Mouse (Mus musculus) adrenal gland, postnatal 25 days (tissue): ENCODE data around the gene Gm12355. TPM values are rescaled to one million over a fixed set of nuclear protein-coding genes. Genes with fewer than 3 reads are reported as not detected.

ENCODE experiments used
- DNase-seq: peaks from one replicate; pipeline ENCODE4 v3.0.0; 2021; ENCODE audit warnings: mixed read lengths
- total RNA-seq: library from RNA; stranded (reverse); gene quantifications from 2 replicates; pipeline ENCODE4 v1.2.3, GENCODE M21; 2021

Gene Gm12355
- total RNA-seq, 1 experiment from 2014 or later, result 13.5 TPM

DNA sequence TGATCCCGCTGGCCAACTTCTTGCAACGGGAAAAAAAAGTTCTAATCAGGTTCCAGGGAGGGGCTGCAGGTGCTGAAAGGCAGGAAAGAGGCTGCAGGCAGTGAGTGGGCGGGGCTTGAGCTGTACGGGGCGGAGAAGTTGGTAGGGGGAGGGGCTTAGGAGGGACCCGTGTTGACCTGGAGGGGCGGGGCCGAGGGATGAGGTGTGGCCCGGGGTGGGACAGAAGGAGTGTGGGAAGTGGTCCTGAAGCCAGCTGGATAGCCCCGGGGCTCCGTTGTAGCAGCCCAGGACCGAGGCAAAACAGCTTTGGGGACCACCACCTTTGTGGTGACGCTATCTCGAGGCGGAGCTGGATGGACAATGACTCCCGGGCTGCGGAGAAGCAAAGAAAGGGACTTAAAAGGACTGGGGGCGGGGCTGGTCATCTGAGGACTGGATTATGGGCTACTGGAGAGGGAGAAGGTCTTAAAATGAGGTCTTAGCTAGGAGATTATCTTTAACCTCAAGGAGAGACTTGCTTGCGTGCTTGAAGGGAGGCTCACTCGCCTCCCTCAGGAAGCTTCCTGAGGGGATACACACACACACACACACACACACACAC is 23.3 kb downstream of the Gm12355 start:
- no peak for DNase-seq

DNA sequence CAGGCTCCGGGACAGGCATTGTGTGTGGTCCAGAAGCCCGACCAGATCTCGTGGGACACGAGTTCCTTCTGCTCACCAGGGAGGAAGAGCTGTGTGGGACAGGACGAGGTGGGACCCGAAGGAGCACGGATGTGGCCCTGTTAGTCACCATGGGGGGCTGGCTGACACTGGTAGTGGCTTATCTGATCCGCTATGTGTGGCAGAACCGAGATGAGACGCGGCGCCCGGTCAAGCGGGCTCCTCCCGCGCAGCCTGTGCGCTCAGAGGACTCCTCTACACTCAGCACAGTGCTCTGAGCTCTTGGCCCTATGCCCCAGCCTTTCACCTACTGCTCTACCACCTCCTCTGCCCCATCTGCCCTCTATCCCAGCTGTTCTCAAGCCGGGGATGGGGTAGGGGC is 26.2 kb downstream of the Gm12355 start:
- DNase-seq, result no peak

GRCm38 (mm10) chr11:98598851-98599290 is 26.6 kb downstream of the Gm12355 start:
- no peak for DNase-seq

- no peak for DNase-seq
Measured at GRCm38 (mm10) chr11:98597991-98598390, 27.5 kb downstream of the Gm12355 start, which contains the start of gene Lrrc3c. Lrrc3c (plus strand) TSS chr11:98598291.

GRCm38 (mm10) chr11:98597363-98597762 is 28.1 kb downstream of the Gm12355 start:
- DNase-seq, result peak; percentile 76

- DNase-seq, result no peak
Measured at GRCm38 (mm10) chr11:98595955-98596354, 29.5 kb downstream of the Gm12355 start.

- no peak for DNase-seq
Measured at GRCm38 (mm10) chr11:98595473-98595872, 30.0 kb downstream of the Gm12355 start.

DNA sequence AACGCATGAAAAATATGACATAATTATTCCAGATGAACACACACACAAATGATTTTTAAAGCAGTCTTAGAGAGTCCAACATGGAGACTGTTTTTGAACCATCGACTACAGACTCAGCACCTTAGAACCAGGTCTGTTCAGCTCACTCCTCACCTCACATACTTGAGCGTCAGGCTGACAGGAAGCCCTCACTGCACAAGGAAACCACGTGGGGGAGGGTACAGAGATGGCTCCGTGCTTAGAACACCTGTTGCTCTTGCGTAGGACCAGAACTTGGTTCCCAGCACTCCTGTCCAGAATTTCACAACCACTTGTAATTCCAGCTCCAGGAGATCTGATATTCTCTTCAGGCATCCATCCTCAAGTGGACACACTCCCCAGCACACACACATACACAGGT is 30.4 kb downstream of the Gm12355 start:
- DNase-seq, result no peak

DNA sequence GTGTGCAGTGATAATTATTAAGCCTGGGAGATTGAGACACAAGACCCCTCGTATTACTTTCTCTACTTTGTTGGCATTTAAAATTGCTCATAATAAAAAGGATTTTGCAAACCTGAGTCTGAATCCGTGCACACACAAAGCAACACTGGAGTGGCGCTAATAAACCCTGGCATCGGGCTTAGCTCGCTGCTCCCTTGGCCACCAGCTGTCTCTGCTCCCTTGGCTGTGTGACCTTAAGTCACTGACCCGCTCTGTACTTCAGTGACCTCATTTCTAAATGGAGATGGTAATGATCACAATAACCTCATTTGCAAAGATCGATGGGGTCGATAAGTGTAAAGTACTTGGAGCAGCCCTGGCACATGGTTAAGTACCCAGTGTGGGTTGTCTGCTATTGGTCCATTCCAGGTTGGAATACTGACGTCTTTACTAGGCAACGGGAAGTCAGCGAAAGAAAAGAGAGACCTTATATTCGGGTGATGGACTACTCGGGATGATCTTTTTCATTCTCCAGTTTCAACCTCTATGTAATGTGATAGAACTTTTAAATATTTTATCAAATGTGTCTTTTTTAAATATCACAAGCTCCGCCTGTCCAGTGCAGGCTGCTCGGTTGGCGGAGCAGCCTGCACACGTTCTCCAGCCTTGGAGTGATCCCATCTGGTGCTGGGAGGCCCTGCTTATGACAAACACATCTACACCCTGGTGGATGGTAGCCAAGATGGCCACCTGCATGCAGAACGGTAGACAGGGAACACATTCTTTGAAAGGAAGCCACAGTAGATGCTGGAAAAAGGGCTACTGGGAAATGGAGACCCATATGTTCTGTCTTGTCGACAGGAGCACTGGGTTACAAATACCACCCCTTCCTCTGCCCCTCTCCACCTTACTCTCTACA is 34.7 kb downstream of the Gm12355 start:
- no peak for DNase-seq

- DNase-seq, result no peak
Measured at GRCm38 (mm10) chr11:98589306-98589705, 36.2 kb downstream of the Gm12355 start.

- no peak for DNase-seq
Measured at GRCm38 (mm10) chr11:98588833-98589281, 36.6 kb downstream of the Gm12355 start.

- DNase-seq, result peak; percentile 78
Measured at GRCm38 (mm10) chr11:98587684-98588546, 37.5 kb downstream of the Gm12355 start.

DNA sequence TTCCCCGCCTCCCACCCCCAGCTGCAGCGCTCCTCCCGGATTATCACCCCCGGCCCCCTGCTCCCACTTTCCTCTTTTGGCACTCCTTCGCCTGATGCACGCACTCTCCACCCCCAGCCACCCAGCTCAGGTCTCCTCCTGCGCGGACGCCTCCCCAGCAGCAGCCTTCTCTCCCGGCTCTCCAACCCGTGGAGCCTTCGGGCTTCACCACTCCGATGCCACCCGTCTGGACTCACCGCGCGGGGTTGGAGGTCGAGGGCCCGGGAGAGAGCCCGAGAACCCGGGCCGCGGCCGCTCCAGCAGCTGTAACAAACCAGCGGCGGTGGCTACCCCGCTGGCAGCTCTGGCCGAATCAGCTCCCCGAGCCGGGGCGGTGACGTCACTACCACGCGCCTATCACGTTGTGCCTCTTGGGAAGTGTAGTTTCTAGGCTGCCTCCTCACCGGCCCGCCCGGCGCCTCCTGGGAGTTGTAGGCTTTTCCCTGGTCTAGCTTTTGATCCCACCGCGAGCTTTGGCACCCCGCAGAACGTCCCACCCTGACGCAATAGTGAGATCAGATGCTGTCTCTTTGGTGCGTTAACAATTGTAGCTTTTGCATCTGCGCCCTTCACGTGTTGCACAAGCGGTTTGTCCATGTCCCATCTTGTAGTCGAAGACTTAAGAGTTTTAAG is 38.4 kb downstream of the Gm12355 start, which contains the start of gene Ormdl3:
Gene Ormdl3 (minus strand): TSS at position 477 of the 672 bp plus-strand sequence.
- DNase-seq, result peak; percentile 99

DNA sequence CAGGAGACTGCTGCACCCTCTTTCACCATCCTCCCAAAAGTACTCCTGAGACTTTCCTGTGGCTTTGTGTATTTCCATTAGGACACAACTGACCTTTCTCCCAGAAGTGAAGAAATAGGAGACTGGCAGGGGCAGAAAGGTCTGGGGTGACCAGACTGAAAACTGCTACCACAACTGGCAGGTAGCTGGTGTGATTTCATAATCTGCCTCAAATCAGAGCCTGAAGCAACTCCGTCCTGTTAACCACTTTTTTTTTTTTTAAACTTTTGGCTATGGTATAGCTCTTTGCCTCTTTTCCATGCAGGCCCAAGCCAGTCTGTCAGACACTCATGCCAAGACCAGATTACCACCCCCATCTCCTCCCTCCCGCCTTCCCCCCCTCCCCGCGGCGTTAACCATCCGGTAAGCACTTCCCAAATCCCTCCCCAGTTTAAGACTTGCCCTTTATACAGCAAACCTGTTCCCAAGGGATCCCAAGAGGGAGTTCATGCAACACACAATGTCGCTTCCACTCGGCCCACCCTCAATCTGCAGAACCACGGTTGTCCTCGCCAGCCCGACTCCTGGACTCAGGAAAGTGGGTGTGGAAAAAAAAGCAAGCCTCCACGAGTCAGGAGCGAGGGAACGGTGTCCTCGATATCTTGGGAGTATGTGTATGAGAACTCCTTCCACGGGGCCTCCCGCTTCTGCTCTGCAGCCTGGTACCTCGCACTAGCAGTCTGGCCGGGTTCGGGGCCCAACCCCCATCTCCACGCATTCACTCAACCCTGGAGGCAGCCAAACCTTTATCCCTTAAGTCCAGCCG is 39.2 kb downstream of the Gm12355 start:
- peak; percentile 41 for DNase-seq

DNA sequence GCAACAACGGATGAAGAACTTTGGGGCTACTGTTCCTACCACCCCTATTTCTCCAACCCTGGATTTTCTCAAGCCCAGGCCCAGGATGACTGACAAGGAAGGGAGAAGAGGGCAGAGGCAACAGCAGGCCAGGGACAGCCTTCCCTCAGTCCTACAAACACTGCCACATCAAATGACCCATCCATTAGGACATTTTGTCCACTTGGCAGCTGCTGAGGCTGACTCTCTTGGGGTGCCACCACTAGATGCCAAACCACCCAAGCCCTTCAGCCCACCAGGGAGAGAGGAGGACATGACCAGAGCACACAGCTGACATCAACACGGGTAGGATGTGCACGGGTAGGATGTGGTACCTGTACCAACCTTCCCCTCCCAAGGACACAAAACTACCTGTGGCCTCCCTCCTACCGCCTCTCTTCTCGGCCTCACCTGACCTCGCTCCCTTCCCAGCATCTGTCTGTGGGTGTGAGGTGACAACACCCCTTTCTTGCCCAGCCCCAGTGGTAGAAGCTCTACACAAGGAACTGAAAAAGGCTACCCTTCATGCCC is 40.8 kb downstream of the Gm12355 start:
- DNase-seq, result no peak

DNA sequence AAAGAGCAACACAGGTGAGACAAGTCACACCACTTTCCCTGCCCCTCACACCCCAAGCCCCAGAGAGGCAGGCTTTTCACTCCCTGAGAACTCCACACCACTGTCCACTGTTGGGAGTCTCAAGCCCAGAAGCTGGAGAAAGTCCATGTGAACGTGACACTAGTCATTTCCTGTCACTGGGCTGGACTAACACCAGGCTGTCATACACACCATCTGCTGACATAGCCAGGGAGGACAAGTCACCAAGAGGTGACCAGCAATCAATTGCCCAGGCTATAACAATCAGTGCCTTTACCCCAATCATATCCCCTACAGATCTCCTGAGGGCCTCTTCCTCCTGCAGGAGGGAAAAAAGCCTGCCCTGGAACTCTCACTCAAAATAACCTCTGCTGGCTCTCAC is 41.3 kb downstream of the Gm12355 start:
- no peak for DNase-seq

- no peak for DNase-seq
Measured at GRCm38 (mm10) chr11:98583571-98583970, 41.9 kb downstream of the Gm12355 start.

DNA sequence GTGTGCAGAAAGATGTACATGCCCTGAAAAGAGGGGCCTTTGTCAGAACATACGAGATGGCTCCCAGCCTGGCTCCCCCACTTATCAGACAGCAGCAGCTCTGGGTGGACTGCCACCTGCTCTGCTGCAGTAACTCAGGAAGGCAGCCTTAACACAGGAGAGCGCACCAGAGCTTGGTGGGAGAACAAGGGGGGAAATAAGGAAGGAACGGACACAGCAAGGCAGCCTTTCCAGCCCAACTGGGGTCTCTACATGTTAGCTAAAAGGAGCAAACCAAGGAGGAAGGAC is 42.3 kb downstream of the Gm12355 start:
- DNase-seq, result no peak

GRCm38 (mm10) chr11:98582551-98583264 is 42.8 kb downstream of the Gm12355 start:
- no peak for DNase-seq

GRCm38 (mm10) chr11:98582030-98582388 is 43.5 kb downstream of the Gm12355 start:
- no peak for DNase-seq
